Mouse (Mus musculus) heart, embryonic 13.5 days (tissue): Measurements from ENCODE around the gene Padi6. TPM values are rescaled to one million over a fixed set of nuclear protein-coding genes. Genes with fewer than 3 reads are reported as not detected.

Experiments
- ATAC-seq: fragments of 200-750 bp; cut with Nextera tagmentation; 2 replicates; pipeline ENCODE4 v1.8.0; 2017; ENCODE audit warnings: moderate TSS enrichment; ENCODE audit not compliant: insufficient number of reproducible peaks, low FRiP score, low TSS enrichment; ENCODE audit errors: extremely low read depth
- H3K27ac ChIP-seq: fragments of 300-500 bp; sonication (generic); replicated peaks from 2 replicates; pipeline ENCODE4 v1.5.1; 2015; ENCODE audit warnings: moderate library complexity, mild to moderate bottlenecking, inconsistent platforms
- H3K27me3 ChIP-seq: fragments of 300-500 bp; sonication (generic); replicated peaks from 2 replicates; pipeline ENCODE4 v1.6.1; 2015; ENCODE audit warnings: mild to moderate bottlenecking, inconsistent platforms
- H3K36me3 ChIP-seq: fragments of 300-500 bp; sonication (generic); 2 replicates; pipeline ENCODE4 v1.6.1; 2015; ENCODE audit warnings: mild to moderate bottlenecking, inconsistent platforms
- H3K4me1 ChIP-seq: fragments of 300-500 bp; sonication (generic); 2 replicates; pipeline ENCODE4 v1.6.1; 2015; ENCODE audit warnings: inconsistent platforms
- H3K4me2 ChIP-seq: fragments of 300-500 bp; sonication (generic); 2 replicates; pipeline ENCODE4 v1.6.1; 2015; ENCODE audit warnings: inconsistent platforms, mild to moderate bottlenecking, moderate library complexity
- H3K4me3 ChIP-seq: fragments of 300-500 bp; sonication (generic); 2 replicates; pipeline ENCODE4 v1.5.1; 2015; ENCODE audit warnings: moderate library complexity, mild to moderate bottlenecking, inconsistent platforms
- H3K9ac ChIP-seq: fragments of 300-500 bp; sonication (generic); 2 replicates; pipeline ENCODE4 v1.6.1; 2015; ENCODE audit warnings: inconsistent platforms, mild to moderate bottlenecking, moderate library complexity
- H3K9me3 ChIP-seq: fragments of 300-500 bp; sonication (generic); 2 replicates; pipeline ENCODE4 v1.6.1; 2016; ENCODE audit warnings: inconsistent platforms
- WGBS: fragments of 180-500 bp; shearing (Covaris S2); methylation state at CpG from one replicate; pipeline ENCODE4 v1.1.7; 2015; ENCODE audit warnings: mixed read lengths; 5-methylcytosine and 5-hydroxymethylcytosine counted together
- microRNA-seq: library from miRNA; unstranded; fragments of <30 nt; microRNA quantifications from one replicate; pipeline ENCODE4, GENCODE M21; 2016
- polyA plus RNA-seq: library from polyadenylated mRNA; unstranded; fragments of >200 nt; fragmentation: Nextera tagmentation; extraction: Ambion mirVana; gene quantifications from 2 replicates; pipeline ENCODE4 v1.2.1, GENCODE M21; 2015

The Padi6 gene
- polyA plus RNA-seq, 1 experiment from 2014 or later, result not detected

DNA sequence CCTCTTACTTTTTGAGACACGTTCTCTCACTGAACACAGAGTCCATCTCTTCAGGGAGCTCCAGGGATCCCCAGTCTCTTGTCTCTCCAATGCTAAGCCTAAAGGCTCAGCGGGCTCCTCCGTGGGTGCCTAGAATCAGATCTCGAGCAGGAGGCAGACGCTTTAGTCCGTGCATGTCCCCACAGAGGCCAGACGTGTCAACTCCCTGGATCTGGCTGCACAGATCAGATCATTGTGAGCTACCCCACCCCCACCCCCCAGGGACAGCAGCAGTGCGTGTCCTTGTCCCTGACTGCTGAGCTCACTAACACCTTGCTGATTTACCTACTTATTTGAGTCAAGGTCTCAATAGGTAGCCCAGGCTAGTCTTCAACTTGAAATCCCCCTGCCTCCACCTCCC is 58.8 kb downstream of the Padi6 start:
- Histone ChIP-seq H3K36me3 (no peaks in the 10 kb centered on the region), H3K4me3 (peak overlapping the region; percentile 18; the same call in 1 of the 2 replicates), H3K4me2 (peak overlapping the region; percentile 65), H3K27me3 (peaks cover 8% of the 10 kb centered on the region; the same call in 1 of the 2 replicates), H3K27ac (no peak overlapping the region; the same call in 1 of the 2 replicates), H3K9ac (peak overlapping the region; percentile 70; the same call in 1 of the 2 replicates), H3K4me1 (peaks cover 27% of the 10 kb centered on the region), H3K9me3 (no peaks in the 10 kb centered on the region)
- no peak for ATAC-seq
- WGBS, result 34% methylated on average over 8 of the region's 8 CpGs

DNA sequence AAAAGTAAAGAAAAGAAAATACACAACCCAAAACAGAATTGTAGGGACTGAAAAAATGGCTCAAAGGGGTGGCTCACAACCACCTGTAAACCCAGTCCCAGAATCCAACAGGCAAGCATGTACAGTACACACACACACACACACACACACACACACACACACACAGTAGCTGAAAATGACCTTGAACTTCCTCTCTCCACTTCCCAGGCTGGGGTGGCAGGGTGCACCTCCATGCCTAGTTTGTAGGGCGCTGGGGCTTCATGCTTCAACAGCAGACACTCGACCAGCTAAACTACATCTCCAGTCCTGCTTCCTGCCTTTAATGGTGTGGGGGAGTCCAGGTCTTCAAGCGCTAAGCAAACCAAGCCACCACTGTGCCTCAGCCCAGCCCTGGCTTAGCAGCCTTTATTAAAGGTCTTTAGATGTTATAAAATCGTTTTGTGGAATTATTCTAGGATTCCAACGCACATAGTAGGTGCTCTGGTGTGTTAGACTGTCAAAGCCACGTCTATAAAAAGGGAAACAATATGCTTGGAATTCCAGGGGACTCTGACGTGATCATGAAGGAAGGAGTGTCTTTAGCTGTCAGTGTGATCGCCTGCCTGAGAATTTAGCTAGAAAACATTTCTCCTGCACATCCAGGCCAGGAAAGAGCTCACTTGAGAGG is 61.6 kb downstream of the Padi6 start:
- ATAC-seq, result no peak
- Histone ChIP-seq H3K4me3 (no peak overlapping the region), H3K9me3 (no peaks in the 10 kb centered on the region), H3K4me1 (peaks cover 27% of the 10 kb centered on the region), H3K27ac (0 out of 2 replicates have a peak overlapping the region, but pooled peaks have one; percentile 4), H3K4me2 (no peak overlapping the region), H3K27me3 (peaks cover 8% of the 10 kb centered on the region; the same call in 1 of the 2 replicates), H3K9ac (no peak overlapping the region), H3K36me3 (no peaks in the 10 kb centered on the region)
- 40% methylated on average over 8 of the region's 8 CpGs for WGBS

GRCm38 (mm10) chr4:140679723-140680380 is 62.6 kb downstream of the Padi6 start:
- H3K9ac ChIP-seq, result peak overlapping the region; percentile 38; the same call in 1 of the 2 replicates
- 26% methylated on average over 18 of the region's 18 CpGs for WGBS
- no peak for ATAC-seq

DNA sequence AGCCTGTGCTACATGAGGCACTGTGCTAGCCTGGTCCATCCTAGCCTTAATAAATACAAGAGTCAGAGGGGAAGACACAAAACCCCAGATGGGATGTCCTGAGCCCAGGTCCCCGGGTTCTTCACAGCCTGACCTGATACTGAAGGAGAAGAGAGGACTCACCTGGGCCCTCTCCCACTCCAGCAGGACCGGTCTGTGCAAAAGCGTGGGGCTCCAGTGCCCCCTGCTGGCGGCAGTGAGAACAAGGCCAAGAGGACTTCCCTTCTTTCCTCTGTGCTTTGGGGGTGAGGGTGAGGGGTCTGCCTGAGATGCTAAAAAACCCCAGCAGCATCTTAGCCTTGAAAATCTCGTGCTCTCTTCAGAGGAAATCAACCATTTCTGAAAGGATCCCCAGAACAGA is 63.4 kb downstream of the Padi6 start:
- WGBS, result 12% methylated on average over 5 of the region's 5 CpGs
- peaks cover 15% of the 10 kb centered on the region for H3K4me1 ChIP-seq
- H3K27ac ChIP-seq, result no peak overlapping the region
- no peaks in the 10 kb centered on the region for H3K36me3 ChIP-seq
- H3K27me3 ChIP-seq, result no peaks in the 10 kb centered on the region
- H3K4me2 ChIP-seq, result no peak overlapping the region
- no peak overlapping the region for H3K9ac ChIP-seq
- no peak for ATAC-seq
- no peaks in the 10 kb centered on the region for H3K9me3 ChIP-seq
- no peak overlapping the region for H3K4me3 ChIP-seq

More at GRCm38 (mm10) chr4:140679723-140680380, 62.6 kb downstream of the Padi6 start:
- H3K4me3 ChIP-seq, result 0 out of 2 replicates have a peak overlapping the region, but pooled peaks have one; percentile 2
- no peaks in the 10 kb centered on the region for H3K27me3 ChIP-seq
- no peaks in the 10 kb centered on the region for H3K36me3 ChIP-seq
- H3K4me2 ChIP-seq, result peak overlapping the region; percentile 37
- H3K9me3 ChIP-seq, result no peaks in the 10 kb centered on the region
- H3K27ac ChIP-seq, result no peak overlapping the region
- peaks cover 23% of the 10 kb centered on the region for H3K4me1 ChIP-seq

Small RNAs within 50 kb of the gene (microRNA-seq; reads per million reads assigned to microRNA genes)
- gene Gm23045, result not detected
- not detected for gene Gm25951

Other genes with a start within 250 kb of the Padi6 start
- gene Arhgef10l, start 76.6 kb downstream of the Padi6 start, polyA plus RNA-seq, result 15.3 and 18.2 TPM in 2 replicates
- 9.8 and 10.7 TPM in 2 replicates for gene Rcc2, start 42.1 kb downstream of the Padi6 start, polyA plus RNA-seq
- gene Padi4, start 31.6 kb upstream of the Padi6 start, polyA plus RNA-seq, result 2.1 and 2.4 TPM in 2 replicates
- 0.24 and 0.25 TPM in 2 replicates for gene Padi3, start 68.0 kb upstream of the Padi6 start, polyA plus RNA-seq
- gene Padi1, start 103.1 kb upstream of the Padi6 start, polyA plus RNA-seq, result 0.12 and 0.18 TPM in 2 replicates
- 2.1 and 2.9 TPM in 2 replicates for gene Padi2, start 163.7 kb upstream of the Padi6 start, polyA plus RNA-seq
- 807 and 886 TPM in 2 replicates for gene Sdhb, start 218.6 kb upstream of the Padi6 start, polyA plus RNA-seq
- gene Atp13a2, start 244.2 kb upstream of the Padi6 start, polyA plus RNA-seq, result 28.7 and 29.4 TPM in 2 replicates